Mouse (Mus musculus) gastrocnemius, adult 8-10 months (tissue): ENCODE results near the gene Ccsap. TPM values are rescaled to one million over a fixed set of nuclear protein-coding genes. Genes with fewer than 3 reads are reported as not detected.
"Not testable (repeated sequence)": the region's sequence is repeated elsewhere in the genome, so short reads cannot be mapped to it uniquely, and the experiment has no call there.

Experiments
- DNase-seq, 2 experiments: peaks; one replicate each; pipeline ENCODE4 v3.0.0; 2022; ENCODE audit warnings: low spot score in 2 of 2
- total RNA-seq, 4 experiments: library from RNA; stranded (reverse); gene quantifications; 2 replicates each; pipeline ENCODE4 v1.2.4; 2022

Gene Ccsap
- total RNA-seq, 4 experiments from 2014 or later: 0.22 to 0.51 (median 0.28) TPM

DNA sequence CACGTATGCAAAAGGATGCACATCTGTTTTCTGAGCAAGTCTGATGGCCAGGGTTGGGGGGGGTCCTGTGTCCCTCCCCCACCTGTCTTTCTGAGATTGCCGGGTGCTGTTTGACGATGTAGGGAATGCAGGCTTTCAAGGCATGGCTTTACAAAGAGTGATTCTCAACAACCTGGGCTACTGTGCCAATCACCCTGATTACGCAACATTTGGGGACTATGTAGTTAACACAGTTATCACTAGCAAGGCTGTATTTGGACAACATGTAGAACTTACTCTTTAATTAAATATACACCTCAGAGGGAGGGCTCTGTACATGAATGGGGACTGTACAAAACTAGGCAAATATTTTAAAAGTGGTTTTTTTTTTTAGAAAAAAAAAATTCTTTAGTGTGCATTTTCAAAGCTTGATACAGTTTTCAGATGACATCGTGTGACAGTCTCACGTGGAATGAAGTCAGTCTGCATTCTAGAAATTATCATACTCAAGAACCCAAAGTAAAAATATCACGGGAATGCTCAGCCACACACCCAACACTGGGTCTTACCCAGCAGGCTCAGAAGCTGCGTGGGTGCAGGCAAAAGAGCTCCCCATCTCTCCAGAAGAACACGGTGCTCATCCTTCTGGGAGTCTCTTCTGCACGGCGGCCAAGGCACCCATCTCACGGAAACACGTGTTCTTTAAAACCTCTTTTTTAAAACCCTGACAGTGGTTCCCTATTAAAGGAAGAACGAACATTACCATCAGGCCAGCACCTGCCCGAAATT, 19.2 kb downstream of the Ccsap start:
- no peak for DNase-seq

DNA sequence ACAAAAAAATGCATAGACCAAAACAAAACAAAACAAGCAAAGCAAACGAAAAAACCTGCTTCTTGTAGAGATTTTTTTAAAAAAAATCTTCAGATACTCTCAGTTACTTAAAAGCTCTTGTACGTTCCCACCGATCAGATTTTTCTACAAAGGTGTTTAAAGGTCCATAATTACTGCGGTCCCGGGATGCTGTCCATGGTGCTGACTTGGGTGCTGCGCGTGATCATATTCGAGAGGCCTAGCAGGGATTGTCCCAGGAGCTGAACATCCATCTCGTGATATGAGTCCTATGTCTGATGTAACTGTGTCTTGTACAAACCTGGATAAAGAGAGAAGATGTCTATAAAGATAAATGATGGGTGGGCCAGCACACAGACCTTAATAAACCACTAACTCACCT, 21.5 kb downstream of the Ccsap start:
- DNase-seq: no peak

DNA sequence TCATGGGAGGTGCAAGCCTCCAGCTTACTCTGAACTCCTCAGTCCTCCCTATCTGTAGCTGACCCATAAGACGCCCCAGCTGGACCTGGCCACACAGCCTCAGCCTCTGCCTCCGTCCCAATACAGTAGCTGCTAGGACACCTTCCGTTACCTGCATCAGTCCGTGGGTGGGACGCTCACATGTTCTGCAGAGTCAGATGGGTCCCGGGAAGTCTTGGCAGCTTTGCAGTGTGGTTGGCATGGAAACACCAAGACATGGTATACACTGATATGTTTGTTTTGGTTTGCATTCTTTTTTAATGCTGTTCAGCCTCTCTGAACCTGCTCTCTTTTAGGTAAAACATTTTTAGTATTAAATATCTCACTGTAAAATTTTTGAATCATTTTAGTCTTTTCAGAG, 23.7 kb downstream of the Ccsap start:
- DNase-seq: no peak

DNA sequence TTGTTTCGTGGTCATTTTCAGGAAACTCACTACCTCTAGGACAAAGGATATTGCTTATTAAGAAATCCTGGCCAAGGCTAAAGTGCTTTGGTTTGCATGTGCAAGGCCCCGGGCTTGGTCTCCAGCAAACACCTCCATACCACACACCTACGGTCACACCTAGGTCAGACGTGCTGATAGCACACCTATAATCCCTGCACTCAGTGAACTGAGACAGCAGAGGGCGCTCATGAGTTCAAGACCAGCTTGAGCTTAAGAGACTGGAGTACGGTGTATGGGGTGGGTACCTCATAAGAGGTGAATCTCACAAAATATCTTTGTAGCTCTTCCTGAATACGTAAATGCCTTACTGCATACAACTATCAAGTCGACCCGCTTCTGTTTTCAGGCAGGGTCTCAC, 24.6 kb downstream of the Ccsap start:
- DNase-seq: no peak

DNA sequence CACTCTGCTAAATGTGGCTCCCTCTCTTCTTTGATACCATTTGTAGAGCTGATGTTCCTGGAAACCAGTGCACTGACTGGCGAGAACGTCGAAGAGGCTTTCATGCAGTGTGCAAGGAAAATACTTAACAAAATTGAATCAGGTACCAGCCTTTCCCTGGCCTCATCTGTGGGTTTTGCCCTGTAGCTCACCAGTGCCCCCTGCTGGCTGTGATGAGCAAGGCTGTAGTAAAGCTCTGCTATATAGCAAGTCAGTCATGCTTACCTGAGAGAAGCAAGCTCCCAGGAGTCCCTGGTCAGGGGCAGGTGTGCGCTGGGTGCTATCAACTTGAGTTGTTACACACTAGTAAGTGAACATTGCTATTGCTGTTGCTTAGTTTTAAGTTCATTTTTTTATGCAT, 27.3 kb downstream of the Ccsap start:
- DNase-seq: peak; percentile 29 to 43

DNA sequence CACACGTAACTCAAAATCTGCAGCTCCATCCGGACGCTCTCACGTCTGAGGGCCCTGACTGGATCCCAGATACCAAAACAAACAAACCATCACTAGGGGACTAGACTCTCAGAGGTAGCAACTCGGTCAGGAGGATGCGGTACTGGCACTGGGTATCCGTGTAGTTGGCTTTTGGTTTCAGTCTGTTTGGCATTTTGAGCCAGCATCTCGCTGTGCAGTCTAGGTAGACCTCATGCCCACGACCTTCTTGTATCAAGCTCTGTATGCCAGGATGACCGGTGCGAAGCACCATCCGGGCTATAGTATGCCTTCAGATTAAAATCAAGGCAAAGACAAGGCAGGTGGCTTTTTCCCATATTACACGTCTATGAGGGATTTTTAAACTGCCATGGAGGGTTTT, 32.5 kb downstream of the Ccsap start:
- DNase-seq: no peak

DNA sequence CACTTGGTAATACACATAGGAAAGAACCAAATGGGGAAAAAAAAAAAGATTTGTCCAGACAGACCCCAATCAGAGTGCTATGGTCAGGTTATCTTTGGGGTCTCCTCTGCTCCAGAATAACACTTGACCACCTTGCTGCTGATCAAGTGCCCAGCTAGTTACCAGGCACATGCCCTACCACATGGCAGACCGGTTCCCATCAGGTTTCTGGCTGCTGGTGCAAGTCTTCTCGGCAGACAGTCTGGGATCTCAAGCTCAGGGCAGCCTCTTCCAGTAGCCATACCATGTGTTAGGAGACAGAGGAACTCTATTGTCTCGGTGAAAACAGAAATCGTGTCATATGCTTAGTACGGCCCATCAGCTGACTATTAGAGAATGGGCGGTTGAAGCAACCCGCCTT, 33.3 kb downstream of the Ccsap start:
- no peak for DNase-seq

DNA sequence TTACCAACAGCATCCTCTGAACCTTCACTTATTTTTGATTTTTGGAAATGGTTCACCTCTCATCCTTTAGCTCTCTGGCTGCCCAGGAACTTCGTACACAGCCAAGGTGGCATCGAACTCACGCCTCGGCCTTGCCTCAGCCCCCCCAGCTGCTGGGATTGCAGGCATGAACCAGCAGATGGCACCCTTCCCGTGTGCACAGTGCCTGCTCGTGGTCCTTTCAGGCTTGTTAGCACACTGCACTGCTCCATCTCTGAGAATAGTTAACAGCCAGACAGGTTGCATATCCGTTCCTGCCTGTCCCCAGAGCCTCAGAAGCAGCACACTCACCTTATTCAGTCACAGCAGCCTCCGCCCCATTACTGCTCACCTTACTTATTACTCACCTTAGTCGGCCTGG, 34.0 kb downstream of the Ccsap start:
- no peak for DNase-seq

DNA sequence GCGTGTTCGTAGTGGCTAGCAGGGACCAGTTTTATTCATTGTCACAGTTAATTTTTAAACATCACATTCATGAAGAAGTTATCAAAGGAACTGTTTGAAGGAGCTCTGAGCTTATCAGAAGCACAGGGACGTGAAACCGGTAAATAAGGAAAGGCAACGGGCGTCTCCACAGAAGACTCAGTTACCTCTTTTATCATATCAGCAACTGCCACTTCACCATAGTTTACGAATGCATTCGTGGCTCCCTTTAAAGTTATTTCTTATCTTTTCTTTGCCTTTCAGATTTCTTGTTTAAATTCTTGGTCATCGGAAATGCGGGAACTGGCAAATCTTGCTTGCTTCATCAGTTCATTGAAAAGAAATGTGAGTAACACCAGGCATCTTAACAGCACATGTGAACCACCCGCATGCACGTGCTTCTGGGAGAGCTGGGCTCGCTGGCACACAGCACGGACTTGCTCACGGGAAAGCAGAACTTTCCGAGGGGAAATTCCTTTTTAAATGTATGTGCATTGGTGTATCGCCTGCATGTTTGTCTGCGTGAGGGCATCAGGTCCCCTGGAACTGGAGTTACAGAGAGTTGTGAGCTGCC, 36.4 kb downstream of the Ccsap start:
- no peak for DNase-seq

DNA sequence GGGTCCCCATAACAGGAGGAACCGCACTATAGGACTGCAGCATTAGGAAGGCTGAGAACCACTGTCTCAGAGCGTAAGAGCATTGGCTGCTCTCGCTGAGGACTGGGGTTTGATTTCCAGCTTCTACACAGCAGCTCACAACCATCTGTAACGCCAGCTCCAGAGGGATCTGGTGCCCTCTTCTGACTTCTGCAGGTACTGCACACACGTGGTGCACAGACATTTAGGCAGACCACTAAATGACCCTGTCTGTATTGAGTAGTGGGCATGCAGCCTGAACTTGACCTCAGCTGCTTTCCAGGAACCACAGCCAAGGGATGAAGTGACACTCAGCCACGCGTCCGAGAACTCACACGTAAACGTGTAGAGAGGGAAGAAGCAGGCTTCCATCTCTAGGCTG, 36.9 kb downstream of the Ccsap start:
- DNase-seq: no peak

DNA sequence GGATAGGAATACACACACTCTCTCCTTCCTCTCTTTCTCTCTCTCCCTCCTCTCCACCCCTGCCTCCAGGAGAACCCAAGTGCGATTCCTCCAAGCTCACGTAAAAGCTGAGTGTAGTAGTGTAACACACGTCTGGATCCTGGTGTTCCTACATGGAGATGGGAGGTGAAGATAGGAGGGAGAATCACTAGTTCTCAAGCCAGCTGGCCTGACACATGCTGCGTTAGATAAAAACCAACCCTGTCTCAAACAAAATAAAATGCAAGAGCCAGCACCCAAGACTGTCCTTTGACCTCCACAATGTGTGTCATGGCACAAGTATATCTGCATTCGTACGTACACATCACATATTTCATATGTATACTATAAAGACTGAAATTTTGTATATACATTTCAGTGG, 39.2 kb downstream of the Ccsap start:
- no peak for DNase-seq

DNA sequence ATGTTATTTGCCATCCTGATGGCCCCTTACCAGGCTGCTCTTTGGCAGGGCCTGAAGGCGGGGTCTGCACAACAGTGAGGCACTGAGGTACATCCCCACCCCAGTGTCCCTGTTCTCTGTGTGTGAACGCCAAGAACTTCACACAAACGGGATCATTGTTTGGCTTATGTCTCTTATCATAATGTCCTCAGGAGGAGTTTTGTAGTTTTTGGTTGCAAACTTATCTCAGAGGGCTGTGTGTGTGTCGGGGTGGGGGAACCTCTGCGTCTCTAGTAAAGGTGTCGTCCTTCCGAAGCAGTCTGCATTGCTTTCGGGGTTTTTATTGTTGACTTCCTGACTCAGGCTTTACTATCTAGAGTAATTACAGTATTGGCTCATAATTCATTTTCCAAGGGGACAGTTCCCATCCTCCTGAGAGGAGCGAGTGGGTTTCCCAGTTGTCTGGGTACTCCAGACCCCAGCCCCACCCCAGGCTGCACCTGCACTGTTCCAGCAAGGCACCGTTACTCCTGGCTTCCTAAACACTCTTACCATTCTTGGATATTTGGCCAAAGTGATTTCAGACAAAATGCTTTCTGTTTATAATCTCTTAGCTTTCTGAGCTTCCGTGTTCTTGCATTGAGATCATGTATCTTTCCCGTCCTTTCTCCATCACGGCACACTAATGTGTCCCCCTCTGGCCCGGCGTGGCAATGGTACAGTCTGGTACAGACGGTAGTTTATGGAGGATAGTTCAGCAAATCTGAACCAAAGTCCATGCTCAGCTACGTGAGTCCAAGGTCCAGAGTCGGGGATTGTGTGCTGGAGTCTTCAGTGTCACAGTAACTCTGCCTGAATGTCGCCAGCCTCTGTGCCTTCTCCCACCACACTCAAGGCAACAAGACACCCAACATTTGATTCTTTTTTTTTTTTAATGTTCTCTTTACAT, 40.1 kb downstream of the Ccsap start:
- DNase-seq: no peak

DNA sequence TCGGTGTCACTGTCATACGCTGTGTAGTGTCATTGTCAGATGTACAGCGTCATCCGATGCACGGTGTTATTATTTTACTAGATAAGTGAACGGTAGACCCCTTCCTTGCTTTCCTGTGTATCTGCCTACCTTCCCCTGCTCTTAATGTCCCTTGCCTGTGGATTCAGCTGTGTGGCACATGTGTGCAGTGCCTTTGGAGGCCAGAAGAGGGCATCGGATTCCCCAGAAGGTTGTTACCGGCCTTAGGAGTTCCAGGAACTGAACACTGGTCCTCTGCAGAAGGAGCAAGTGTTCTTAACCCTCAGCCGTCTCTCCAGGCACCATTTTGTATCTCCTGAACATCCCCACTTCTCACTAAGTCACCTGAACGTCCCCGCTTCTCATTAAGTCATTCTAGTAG, 42.3 kb downstream of the Ccsap start:
- DNase-seq: no peak

DNA sequence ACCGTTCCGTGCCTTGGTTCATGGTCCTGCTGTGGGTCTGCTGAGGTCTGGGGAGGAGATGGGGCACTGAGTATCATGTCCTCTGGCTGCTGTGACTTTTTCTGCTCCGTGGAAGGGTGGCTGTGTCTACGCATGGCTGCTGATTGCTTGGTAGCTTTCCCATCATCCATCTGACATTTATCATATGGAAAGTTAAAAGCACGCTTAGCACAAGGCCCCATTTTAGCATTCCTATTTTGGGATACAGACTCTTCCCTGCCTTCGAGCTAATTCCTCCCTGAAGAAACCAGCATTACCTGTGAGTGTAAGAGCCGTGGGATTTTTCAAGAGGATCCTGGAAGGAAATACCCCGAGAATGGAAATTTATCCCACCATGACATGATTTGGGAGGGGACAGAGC, 43.1 kb downstream of the Ccsap start:
- no peak for DNase-seq

DNA sequence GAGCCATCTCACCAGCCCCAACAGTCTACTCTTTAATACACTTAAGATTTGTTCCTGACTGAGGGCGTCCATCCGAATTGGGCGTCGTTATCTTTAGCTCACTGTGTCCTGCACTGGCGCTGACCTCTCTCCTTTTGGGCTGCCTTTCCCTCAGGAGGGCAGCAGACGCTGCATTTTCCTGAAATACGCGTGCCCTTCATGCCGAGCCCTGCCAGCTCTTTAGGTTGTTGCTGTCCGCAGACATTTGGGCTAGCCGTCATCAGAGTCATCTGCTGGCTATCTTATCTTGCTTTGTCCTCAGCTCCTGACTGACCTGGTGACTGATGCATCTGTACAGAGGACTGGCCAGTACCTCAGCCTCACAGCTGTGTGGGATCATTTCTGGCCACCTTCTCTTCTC, 44.7 kb downstream of the Ccsap start:
- no peak for DNase-seq

DNA sequence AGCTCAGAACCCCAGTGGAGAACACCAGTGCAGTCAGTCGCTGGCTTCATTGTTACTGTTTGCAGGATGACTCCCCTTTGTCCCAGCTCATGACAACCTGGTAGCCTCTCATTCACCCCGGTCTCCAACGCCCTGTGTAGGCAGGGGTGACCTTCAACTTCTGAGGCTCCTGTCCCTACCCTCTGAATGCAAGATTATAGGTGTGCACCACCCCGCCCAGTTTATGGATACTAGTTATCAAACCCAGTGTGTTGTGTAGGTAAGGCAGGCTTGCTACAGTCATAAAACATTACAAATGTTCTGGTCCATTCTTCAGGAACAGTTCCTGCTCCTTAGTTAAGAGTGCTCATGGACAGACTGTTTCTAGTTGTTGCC, 46.1 kb downstream of the Ccsap start:
- no peak for DNase-seq

DNA sequence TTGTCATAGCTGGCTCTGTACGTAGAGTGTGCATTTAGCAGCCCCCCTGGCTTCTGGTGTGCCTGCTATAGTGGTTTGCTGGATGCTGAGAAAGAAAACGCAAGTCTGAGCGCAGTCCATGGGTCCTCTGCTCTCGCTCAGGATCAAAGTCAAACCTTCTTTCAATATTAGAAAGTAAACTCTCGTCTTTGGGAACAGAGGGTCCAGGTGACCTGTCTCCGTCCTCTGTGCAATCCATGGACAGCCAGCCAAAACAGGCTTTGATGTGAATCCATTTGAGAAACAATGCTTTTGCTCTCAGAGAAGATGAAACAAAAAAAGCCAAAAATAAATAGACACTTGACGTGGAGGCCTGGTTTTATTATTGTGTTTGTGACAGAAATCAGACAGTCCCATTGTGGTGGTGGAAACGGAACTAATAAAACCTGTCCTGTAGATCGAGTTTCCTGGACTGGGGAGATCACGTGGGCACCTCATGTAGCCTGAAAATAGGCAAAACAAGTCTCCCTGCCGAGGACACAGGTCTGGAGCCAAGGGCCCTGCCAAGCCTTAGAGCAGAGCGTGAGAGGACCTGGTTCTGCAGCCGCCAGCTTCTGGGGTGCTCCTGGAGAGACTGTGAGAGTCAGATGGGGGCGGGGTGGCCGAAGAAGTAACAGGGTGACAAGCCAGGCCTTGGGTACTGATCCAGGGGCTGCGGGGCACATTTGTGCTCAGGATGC, 46.7 kb downstream of the Ccsap start:
- peak in 1 of 2 experiments; percentile 30 for DNase-seq

DNA sequence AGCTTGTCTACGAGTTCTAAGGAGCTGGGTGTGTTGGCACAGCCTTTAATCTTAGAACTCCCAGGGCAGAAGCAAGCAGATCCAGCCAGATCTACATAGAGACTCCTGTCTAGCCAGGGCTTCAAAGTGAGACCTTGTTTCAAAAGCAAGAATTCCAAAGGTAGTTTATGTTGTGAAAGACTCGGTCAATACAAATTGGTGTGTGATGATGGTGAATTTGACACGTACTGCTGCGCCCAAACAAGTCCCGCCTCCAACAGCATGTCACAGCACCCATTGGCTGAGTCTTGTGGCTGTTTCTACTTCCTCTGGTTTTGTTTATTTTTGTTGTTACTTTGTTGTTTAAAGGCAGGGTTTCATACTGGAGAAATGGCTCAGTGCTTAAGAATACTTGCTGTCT, 47.8 kb downstream of the Ccsap start:
- no peak for DNase-seq

DNA sequence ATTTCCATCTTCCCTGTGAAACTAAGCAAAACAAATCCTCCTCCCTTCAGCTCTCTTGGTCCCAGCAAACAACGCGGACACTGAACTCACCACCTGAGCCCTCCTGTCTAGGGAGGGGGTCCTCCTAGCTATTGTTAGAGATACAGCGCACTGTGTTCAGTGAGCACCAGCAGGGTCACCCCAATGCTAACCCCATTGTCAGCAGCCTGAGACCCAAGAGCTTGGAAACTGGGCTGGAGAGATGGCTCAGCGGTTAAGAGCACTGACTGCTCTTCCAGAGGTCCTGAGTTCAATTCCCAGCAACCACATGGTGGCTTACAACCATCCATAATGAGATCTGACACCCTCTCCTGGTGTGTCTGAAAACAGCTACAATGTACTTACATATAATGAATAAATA, 50.7 kb downstream of the Ccsap start:
- DNase-seq: not testable (repeated sequence)

DNA sequence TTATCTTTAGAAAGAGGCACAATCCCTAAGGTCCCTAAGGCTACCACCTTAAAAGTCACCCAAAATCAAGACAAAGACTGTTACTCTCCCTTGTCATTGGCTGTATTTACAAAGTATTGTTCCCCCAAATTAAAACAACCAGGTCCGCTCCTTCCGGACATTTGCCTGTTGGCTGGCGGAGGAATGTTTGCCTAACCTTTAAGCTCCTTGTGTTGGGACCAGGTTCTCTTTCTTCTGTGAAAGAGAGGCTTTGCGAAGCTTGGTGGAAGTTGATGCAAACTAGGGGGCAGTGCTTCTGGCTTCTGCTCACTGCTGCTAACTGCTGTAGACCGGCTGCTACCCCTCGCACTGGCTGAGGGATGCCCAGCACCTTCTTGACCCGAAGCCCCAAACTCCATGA, 51.3 kb downstream of the Ccsap start:
- DNase-seq: no peak

DNA sequence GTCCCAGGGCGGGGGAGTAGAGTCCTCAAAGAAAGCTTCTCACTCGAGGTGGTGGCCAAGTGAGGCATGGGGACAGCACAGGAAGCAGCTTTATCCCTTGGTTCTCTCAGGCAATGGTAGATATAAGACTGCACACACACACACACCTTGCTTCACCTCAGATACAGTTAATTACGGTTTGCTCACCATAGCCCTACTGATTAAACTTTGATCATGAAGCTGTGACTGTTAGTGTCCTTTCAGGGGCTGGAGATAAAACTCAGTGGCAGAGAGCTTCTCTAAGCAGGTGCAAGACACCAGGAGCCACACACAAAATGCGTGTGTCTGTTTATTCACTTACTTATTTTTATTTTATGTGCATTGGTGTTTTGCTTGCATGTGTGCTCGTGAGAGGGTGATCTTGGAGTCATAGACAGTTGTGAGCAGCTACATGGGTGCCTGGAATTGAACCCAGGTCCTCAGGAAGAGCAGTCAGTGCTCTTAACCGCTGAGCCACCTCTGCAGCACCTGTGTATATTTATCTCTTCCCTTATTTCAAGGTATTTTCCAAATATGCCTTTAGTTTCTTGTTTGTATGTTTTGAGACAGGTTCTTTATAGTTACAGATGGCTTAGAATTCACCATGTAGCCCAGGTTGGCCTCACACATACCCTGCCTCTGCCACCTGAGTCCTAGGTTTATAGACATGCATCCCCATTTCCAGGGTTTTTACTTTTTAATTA, 52.0 kb downstream of the Ccsap start:
- no peak for DNase-seq
